20 mouse cellular contexts compared by ENCODE assay signal in genomic region chr10:122002930-122003329, GRCm38 (mm10). TPM values are rescaled to one million over a fixed set of nuclear protein-coding genes. Genes with fewer than 3 reads are reported as not detected.
DNase-seq lines count a peak whose midpoint lies in the region; ATAC-seq and TF ChIP-seq lines count a peak whose summit lies in the region.
"Had no signal": no experiment of that assay in that cellular context is flagged by ENCODE, and none has a peak within 500 bp of the region (broad histone marks: within the 10 kb centered on the region; RNA-seq: fewer than 3 reads in every experiment).

No protein-coding gene starts in this region.

- no peaks in the 10 kb centered on the region for H3K9me3 ChIP-seq in intestine, embryonic 16.5 days (ENCODE audit: control insufficient read depth, low read length)
- H3K9me3 ChIP-seq in intestine, postnatal 0 days (ENCODE audit: control insufficient read depth): no peaks in the 10 kb centered on the region
- peaks cover 16% of the 10 kb centered on the region for H3K9me3 ChIP-seq in megakaryocyte, embryonic 14.5 days
- H3K9me3 ChIP-seq in stomach, postnatal 0 days (ENCODE audit: control insufficient read depth, low read length): no peaks in the 10 kb centered on the region
- H3K9me3 ChIP-seq: embryonic facial prominence, embryonic 12.5 days; forebrain, embryonic 15.5 days; hindbrain, embryonic 15.5 days had no signal

- no peak for TF ChIP-seq EP300 in stomach, postnatal 0 days (optimal IDR thresholded peaks at IDR 0.05)

- peak; percentile 83 for DNase-seq in heart, adult 11 months
- DNase-seq in heart, postnatal 10 days: no peak
- no peak for DNase-seq in stomach, postnatal 0 days (ENCODE audit: low spot score)
- DNase-seq in cerebellum, adult 18-20 months: no peak
- DNase-seq: adrenal gland, postnatal 25 days; cerebellum, adult 2 months; cerebellum, postnatal 10 days; gastrocnemius, postnatal 36 days; heart, adult 2 months; heart, postnatal 36 days had no signal

- H3K27me3 ChIP-seq in intestine, embryonic 16.5 days (replicated peaks; ENCODE audit: control insufficient read depth, insufficient read depth, low read length): no peaks in the 10 kb centered on the region
- H3K27me3 ChIP-seq in intestine, postnatal 0 days (replicated peaks; ENCODE audit: control insufficient read depth, insufficient read depth, low read length): no peaks in the 10 kb centered on the region
- peaks cover 4% of the 10 kb centered on the region for H3K27me3 ChIP-seq in megakaryocyte, embryonic 14.5 days (replicated peaks)
- no peaks in the 10 kb centered on the region for H3K27me3 ChIP-seq in stomach, postnatal 0 days (ENCODE audit: control insufficient read depth, insufficient read depth, low read length)
- H3K27me3 ChIP-seq: embryonic facial prominence, embryonic 12.5 days; forebrain, embryonic 15.5 days; hindbrain, embryonic 15.5 days; Patski had no signal

- H3K27ac ChIP-seq in intestine, embryonic 16.5 days (ENCODE audit: low read length): no peak overlapping the region
- no peak overlapping the region for H3K27ac ChIP-seq in intestine, postnatal 0 days (ENCODE audit: low read depth, low read length)
- H3K27ac ChIP-seq in stomach, postnatal 0 days (replicated peaks): no peak overlapping the region
- H3K27ac ChIP-seq: embryonic facial prominence, embryonic 12.5 days; forebrain, embryonic 15.5 days; heart, adult 2 months; hindbrain, embryonic 15.5 days had no signal

- ATAC-seq in intestine, embryonic 16.5 days: 0 out of 2 replicates have a peak, but pooled peaks have one; percentile 21
- ATAC-seq in intestine, postnatal 0 days: no peak
- no peak for ATAC-seq in megakaryocyte, adult 5-6 weeks (ENCODE audit: poor library complexity, severe bottlenecking)
- ATAC-seq in stomach, postnatal 0 days (ENCODE audit: low FRiP score, low TSS enrichment): peak; percentile 25; the same call in 1 of the 2 replicates
- ATAC-seq: activated CD4-positive, CD25-positive, alpha-beta regulatory T cell, adult 4 months; forebrain, embryonic 15.5 days; Patski had no signal

- no peak overlapping the region for H3K4me3 ChIP-seq in intestine, embryonic 16.5 days (ENCODE audit: low read length)
- no peak overlapping the region for H3K4me3 ChIP-seq in intestine, postnatal 0 days (ENCODE audit: low read depth, low read length)
- H3K4me3 ChIP-seq in megakaryocyte, embryonic 14.5 days (replicated peaks): peak overlapping the region; percentile 57
- H3K4me3 ChIP-seq in stomach, postnatal 0 days (ENCODE audit: low read depth, low read length): no peak overlapping the region
- H3K4me3 ChIP-seq: embryonic facial prominence, embryonic 12.5 days; forebrain, embryonic 15.5 days; heart, adult 2 months; hindbrain, embryonic 15.5 days had no signal

- peaks cover 31% of the 10 kb centered on the region for H3K4me1 ChIP-seq in intestine, embryonic 16.5 days (ENCODE audit: control insufficient read depth, insufficient read depth, low read length)
- no peaks in the 10 kb centered on the region for H3K4me1 ChIP-seq in intestine, postnatal 0 days (replicated peaks; ENCODE audit: control insufficient read depth, insufficient read depth, low read length)
- peaks cover 20% of the 10 kb centered on the region for H3K4me1 ChIP-seq in megakaryocyte, embryonic 14.5 days
- H3K4me1 ChIP-seq in stomach, postnatal 0 days (replicated peaks; ENCODE audit: control insufficient read depth, insufficient read depth): no peaks in the 10 kb centered on the region; the same call in 1 of the 2 replicates

- intact Hi-C loops in heart, postnatal 10 days (cut with DNase I): no loop called here

- TF ChIP-seq CTCF in intestine, postnatal 0 days (IDR thresholded peaks at IDR 0.05; ENCODE audit: low read depth): no peak
- TF ChIP-seq CTCF in stomach, postnatal 0 days (IDR thresholded peaks at IDR 0.05; ENCODE audit: low read depth): no peak

- H3K36me3 ChIP-seq in intestine, embryonic 16.5 days (ENCODE audit: control insufficient read depth, insufficient read depth, low read length): no peaks in the 10 kb centered on the region
- no peaks in the 10 kb centered on the region for H3K36me3 ChIP-seq in intestine, postnatal 0 days (ENCODE audit: control insufficient read depth, insufficient read depth)
- no peaks in the 10 kb centered on the region for H3K36me3 ChIP-seq in megakaryocyte, embryonic 14.5 days (replicated peaks; ENCODE audit: low read length)
- H3K36me3 ChIP-seq in stomach, postnatal 0 days (ENCODE audit: control insufficient read depth, insufficient read depth, low read length): no peaks in the 10 kb centered on the region
- H3K36me3 ChIP-seq: embryonic facial prominence, embryonic 12.5 days; forebrain, embryonic 15.5 days; hindbrain, embryonic 15.5 days had no signal

- WGBS in intestine, embryonic 16.5 days: 50% methylated on average over 6 of the region's 6 CpGs
- WGBS in intestine, postnatal 0 days: 43% methylated on average over 6 of the region's 6 CpGs
- 59% methylated on average over 6 of the region's 6 CpGs for WGBS in stomach, postnatal 0 days

- H3K4me2 ChIP-seq in intestine, embryonic 16.5 days (ENCODE audit: low read depth, low read length): no peak overlapping the region
- no peak overlapping the region for H3K4me2 ChIP-seq in intestine, postnatal 0 days (replicated peaks; ENCODE audit: low read depth)
- no peak overlapping the region for H3K4me2 ChIP-seq in stomach, postnatal 0 days (replicated peaks; ENCODE audit: low read depth)
- H3K4me2 ChIP-seq: embryonic facial prominence, embryonic 12.5 days; forebrain, embryonic 15.5 days; hindbrain, embryonic 15.5 days had no signal

- no peak overlapping the region for H3K9ac ChIP-seq in intestine, embryonic 16.5 days (ENCODE audit: low read depth, low read length)
- H3K9ac ChIP-seq in intestine, postnatal 0 days (ENCODE audit: low read depth, low read length): no peak overlapping the region
- no peak overlapping the region for H3K9ac ChIP-seq in stomach, postnatal 0 days (ENCODE audit: low read length)
- H3K9ac ChIP-seq: embryonic facial prominence, embryonic 12.5 days; forebrain, embryonic 15.5 days; hindbrain, embryonic 15.5 days had no signal

RNA-seq across cellular contexts. Expression of gene Srgap1, which starts 44.2 kb away (rescaled TPM):
- total RNA-seq in heart, postnatal 10 days (2021): 1 to 10 TPM; 8.2 to 8.4 TPM
- 3.7 and 4.7 TPM in 2 replicates for polyA plus RNA-seq in intestine, embryonic 16.5 days (2015; fragmentation: Nextera tagmentation; extraction: Ambion mirVana)
- polyA plus RNA-seq in intestine, postnatal 0 days (2015; fragmentation: Nextera tagmentation; extraction: Ambion mirVana): 2.6 and 3.3 TPM in 2 replicates
- not detected in 2 replicates for polyA plus RNA-seq in megakaryocyte, embryonic 14.5 days (2012; ENCODE audit: insufficient read depth, low replicate concordance)
- total RNA-seq in megakaryocyte, adult 5-6 weeks (2015): 0.07 and 0.18 TPM in 2 replicates
- 0.07 and 1.1 TPM in 2 replicates for total RNA-seq in megakaryocyte, adult 5-6 weeks (2017)
- 4.6 and 5.2 TPM in 2 replicates for polyA plus RNA-seq in stomach, postnatal 0 days (2015; fragmentation: Nextera tagmentation; extraction: Ambion mirVana)
- total RNA-seq: MEL had no signal

Comparison
In these comparisons a context has a peak if more than half of its experiments do, and no peak if none do; other contexts are left out.
1. ATAC-seq: peak in intestine, embryonic 16.5 days (single experiment) and stomach, postnatal 0 days (single experiment); none in intestine, postnatal 0 days (single experiment) and megakaryocyte, adult 5-6 weeks (single experiment).